Mouse (Mus musculus): ENCODE results near the gene L3mbtl3. TPM values are rescaled to one million over a fixed set of nuclear protein-coding genes. Genes with fewer than 3 reads are reported as not detected.

L3mbtl3 gene
- total and polyA plus RNA-seq, 3 experiments = 11.8 to 19.5 (median 18.0) TPM

- H3K9ac ChIP-seq (ENCODE audit: insufficient read depth, low read depth) = peak overlapping the region; percentile 44; the same call in 1 of the 2 replicates
- no peaks in the 10 kb centered on the region; the same call in 1 of the 2 replicates for H3K79me2 ChIP-seq (replicated peaks; ENCODE audit: control insufficient read depth, extremely low read depth, insufficient read depth, poor library complexity, severe bottlenecking)
- H3K36me3 ChIP-seq (replicated peaks in 1 of 2; ENCODE audit: control insufficient read depth in 1 of 2, insufficient read depth in 1 of 2, low read length in 1 of 2) = peaks cover 18 to 51% of the 10 kb centered on the region in 2 experiments
- H3K4me1 ChIP-seq (ENCODE audit: control insufficient read depth in 1 of 2, insufficient read depth in 2 of 2) = peaks cover 17 to 46% of the 10 kb centered on the region in 2 experiments
- TF ChIP-seq NELFE (IDR thresholded peaks at IDR 0.05; ENCODE audit: low read depth, low read length) (no peak), CTCF (conservative IDR thresholded peaks at IDR 0.05 in 1 of 2, IDR thresholded peaks at IDR 0.05 in 1 of 2; ENCODE audit: low read depth in 2 of 2, low read length in 2 of 2) (peak in 1 of 2 experiments; percentile 60; a peak in 2 of 4 replicates), RAD21 (IDR thresholded peaks at IDR 0.05; ENCODE audit: low read depth, low read length) (peak; percentile 17)
- H3K27me3 ChIP-seq (replicated peaks) = no peaks in the 10 kb centered on the region
- H3K27ac ChIP-seq (ENCODE audit: insufficient read depth, low read depth) = peak overlapping the region; percentile 20; the same call in 1 of the 2 replicates
- H3K4me2 ChIP-seq (ENCODE audit: insufficient read depth, low read depth, poor library complexity, severe bottlenecking) = peak overlapping the region; percentile 61; the same call in 1 of the 2 replicates
- H3K4me3 ChIP-seq (replicated peaks in 1 of 3; ENCODE audit: low read depth in 2 of 3, low read length in 2 of 3, poor library complexity in 1 of 3) = no peak overlapping the region
- peak; percentile 34 for DNase-seq (ENCODE audit: extremely low read depth)
- in situ Hi-C loops (cut with MboI; ENCODE audit: low pct_ligation_motif_present, low pct_unique_long_range_greater_than_20kb, low sequenced_read_pairs) (no loop called here), dilution Hi-C loops (cut with MboI; ENCODE audit: extremely low pct_ligation_motif_present, extremely low pct_unique_long_range_greater_than_20kb, low sequenced_read_pairs) (no loop called here)
- no peaks in the 10 kb centered on the region for H3K9me3 ChIP-seq (replicated peaks; ENCODE audit: low read length)
These were observed 53.3 kb downstream of the L3mbtl3 start for GRCm38 (mm10) chr10:26322344-26323051.

GRCm38 (mm10) chr10:26320679-26321078, 55.1 kb downstream of the L3mbtl3 start:
- DNase-seq (ENCODE audit: extremely low read depth) = no peak
- no peaks in the 10 kb centered on the region; the same call in 1 of the 2 replicates for H3K79me2 ChIP-seq (replicated peaks; ENCODE audit: control insufficient read depth, extremely low read depth, insufficient read depth, poor library complexity, severe bottlenecking)
- no peak overlapping the region for H3K27ac ChIP-seq (ENCODE audit: insufficient read depth, low read depth)
- TF ChIP-seq GABPA (IDR thresholded peaks at IDR 0.05; ENCODE audit: insufficient replicate concordance, low read depth, low read length) (no peak), EP300 (IDR thresholded peaks at IDR 0.05; ENCODE audit: low read length) (no peak), TCF12 (IDR thresholded peaks at IDR 0.05; ENCODE audit: low read depth, low read length) (no peak), ZNF384 (IDR thresholded peaks at IDR 0.05; ENCODE audit: low read depth, low read length) (no peak), NRF1 (IDR thresholded peaks at IDR 0.05; ENCODE audit: low read depth, low read length) (no peak), CHD2 (IDR thresholded peaks at IDR 0.05; ENCODE audit: low read length) (no peak), ZKSCAN1 (IDR thresholded peaks at IDR 0.05; ENCODE audit: borderline replicate concordance, low read depth, low read length) (no peak), MEF2A (IDR thresholded peaks at IDR 0.05; ENCODE audit: borderline replicate concordance, low read depth, low read length) (no peak), UBTF (IDR thresholded peaks at IDR 0.05; ENCODE audit: low read depth, low read length) (no peak), POLR2A (IDR thresholded peaks at IDR 0.05; ENCODE audit: low read depth, low read length) (no peak), CHD1 (IDR thresholded peaks at IDR 0.05; ENCODE audit: low read depth, low read length) (no peak), E2F4 (IDR thresholded peaks at IDR 0.05; ENCODE audit: insufficient replicate concordance, low read depth, low read length) (no peak), TBP (conservative IDR thresholded peaks at IDR 0.05; ENCODE audit: low read depth, low read length) (no peak), JUN (IDR thresholded peaks at IDR 0.05; ENCODE audit: insufficient read depth, low read depth, low read length) (no peak), CTCF (conservative IDR thresholded peaks at IDR 0.05 in 1 of 2, IDR thresholded peaks at IDR 0.05 in 1 of 2; ENCODE audit: low read depth in 2 of 2, low read length in 2 of 2) (no peak), MYC (IDR thresholded peaks at IDR 0.05; ENCODE audit: low read depth, low read length) (no peak), RAD21 (IDR thresholded peaks at IDR 0.05; ENCODE audit: low read depth, low read length) (no peak), ZC3H11A (IDR thresholded peaks at IDR 0.05; ENCODE audit: low read depth, low read length) (no peak), ZMIZ1 (IDR thresholded peaks at IDR 0.05; ENCODE audit: low read depth, low read length) (no peak), USF1 (IDR thresholded peaks at IDR 0.05; ENCODE audit: low read depth, low read length) (no peak)
- dilution Hi-C loops (cut with MboI; ENCODE audit: extremely low pct_ligation_motif_present, extremely low pct_unique_long_range_greater_than_20kb, low sequenced_read_pairs) = no loop called here
- H3K4me3 ChIP-seq (replicated peaks in 1 of 3; ENCODE audit: low read depth in 2 of 3, low read length in 2 of 3, poor library complexity in 1 of 3) = no peak overlapping the region
- H3K4me2 ChIP-seq (ENCODE audit: insufficient read depth, low read depth, poor library complexity, severe bottlenecking) = no peak overlapping the region
- no peak overlapping the region for H3K9ac ChIP-seq (ENCODE audit: insufficient read depth, low read depth)
- H3K4me1 ChIP-seq (ENCODE audit: control insufficient read depth in 1 of 2, insufficient read depth in 2 of 2) = peaks cover 15 to 34% of the 10 kb centered on the region in 2 experiments
- H3K27me3 ChIP-seq (replicated peaks) = no peaks in the 10 kb centered on the region
- no peaks in the 10 kb centered on the region for H3K9me3 ChIP-seq (replicated peaks; ENCODE audit: low read length)
- in situ Hi-C loops (cut with MboI; ENCODE audit: low pct_ligation_motif_present, low pct_unique_long_range_greater_than_20kb, low sequenced_read_pairs) = no loop called here
- H3K36me3 ChIP-seq (replicated peaks in 1 of 2; ENCODE audit: control insufficient read depth in 1 of 2, insufficient read depth in 1 of 2, low read length in 1 of 2) = peaks cover 18 to 59% of the 10 kb centered on the region in 2 experiments
